Mouse (Mus musculus) embryonic fibroblast, embryonic 13.5 days (primary cell): ENCODE data around the gene Eef2.

Experiments
- CTCF ChIP-seq: IDR thresholded peaks from 2 replicates; pipeline ENCODE4 v1.5.1; 2011; ENCODE audit warnings: mild to moderate bottlenecking, control low read depth, low read length, moderate library complexity, borderline replicate concordance; ENCODE audit not compliant: insufficient read depth
- POLR2A ChIP-seq: IDR thresholded peaks from 2 replicates; pipeline ENCODE4 v1.6.1; 2011; ENCODE audit warnings: low read depth, mild to moderate bottlenecking, control low read depth, low read length, moderate library complexity

DNA sequence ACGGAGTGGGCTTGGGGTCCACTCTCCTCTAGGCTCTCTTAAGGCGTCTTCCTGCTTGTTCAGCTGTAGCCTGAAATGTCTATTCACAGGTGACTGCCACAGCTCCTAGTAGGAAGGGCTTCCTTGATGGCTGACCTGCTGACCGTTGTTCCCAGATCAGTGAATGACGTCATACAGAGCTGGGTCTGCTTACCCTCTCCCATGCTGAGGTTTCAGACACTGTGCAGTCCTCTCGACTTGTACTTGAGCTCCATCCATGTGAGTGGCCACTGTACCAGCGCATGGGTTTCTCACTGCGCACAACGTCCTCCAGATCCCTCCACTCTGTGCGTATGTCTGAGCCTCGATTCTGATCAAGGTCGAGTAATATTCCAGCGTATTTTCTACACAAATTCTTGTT is 23.8 kb upstream of the Eef2 start:
- TF ChIP-seq CTCF (no peak), POLR2A (no peak)
